Mouse (Mus musculus): Measurements from ENCODE around the gene Prg3.

GRCm38 (mm10) chr2:85033121-85033520 lies 45.1 kb downstream of the Prg3 start:
- TF ChIP-seq EP300 (optimal IDR thresholded peaks at IDR 0.05) (no peak), CTCF (IDR thresholded peaks at IDR 0.05; ENCODE audit: low read depth) (no peak)
